ENCODE assay signal across 11 mouse cellular contexts in genomic region chr10:56432390-56432709, GRCm38 (mm10). TPM values are rescaled to one million over a fixed set of nuclear protein-coding genes. Genes with fewer than 3 reads are reported as not detected.
DNase-seq lines count a peak whose midpoint lies in the region; ATAC-seq and TF ChIP-seq lines count a peak whose summit lies in the region.
"Had no signal": no experiment of that assay in that cellular context is flagged by ENCODE, and none has a peak within 500 bp of the region (broad histone marks: within the 10 kb centered on the region; RNA-seq: fewer than 3 reads in every experiment).

No protein-coding gene starts in this region.

- H3K27me3 ChIP-seq in kidney, embryonic 14.5 days (ENCODE audit: control insufficient read depth, insufficient read depth, low read length), result no peaks in the 10 kb centered on the region
- H3K27me3 ChIP-seq in embryonic facial prominence, embryonic 12.5 days, result no peaks in the 10 kb centered on the region
- H3K27me3 ChIP-seq in limb, embryonic 15.5 days, result no peaks in the 10 kb centered on the region

- ATAC-seq in kidney, embryonic 14.5 days (ENCODE audit: low FRiP score, low TSS enrichment), result no peak
- no peak for ATAC-seq in embryonic facial prominence, embryonic 12.5 days (ENCODE audit: insufficient number of reproducible peaks, insufficient read depth, low FRiP score, low TSS enrichment)
- no peak for ATAC-seq in limb, embryonic 15.5 days (ENCODE audit: insufficient number of reproducible peaks, low FRiP score, low TSS enrichment, low read depth)
- ATAC-seq: liver, postnatal 0 days had no signal

- in situ Hi-C loops in ES-E14 (cut with MboI; ENCODE audit: low sequenced_read_pairs in 2 of 2, unreplicated experiment in 2 of 2), result no loop called here

- 50% methylated on average over 6 of the region's 6 CpGs for WGBS in kidney, embryonic 14.5 days
- WGBS in embryonic facial prominence, embryonic 12.5 days, result 48% methylated on average over 6 of the region's 6 CpGs
- WGBS in limb, embryonic 15.5 days, result 35% methylated on average over 6 of the region's 6 CpGs

- peak overlapping the region; percentile 51; the same call in 1 of the 2 replicates for H3K9ac ChIP-seq in kidney, embryonic 14.5 days (ENCODE audit: low read depth, low read length)
- no peak overlapping the region for H3K9ac ChIP-seq in ES-E14 (ENCODE audit: insufficient read depth, low read depth, low read length, poor library complexity, severe bottlenecking)
- no peak overlapping the region for H3K9ac ChIP-seq in embryonic facial prominence, embryonic 12.5 days
- H3K9ac ChIP-seq in limb, embryonic 15.5 days, result no peak overlapping the region
- H3K9ac ChIP-seq: liver, postnatal 0 days had no signal

- H3K27ac ChIP-seq in kidney, embryonic 14.5 days (ENCODE audit: low read depth, low read length), result no peak overlapping the region; the same call in 1 of the 2 replicates
- peak overlapping the region; percentile 80; the same call in 1 of the 2 replicates for H3K27ac ChIP-seq in ES-E14 (ENCODE audit: insufficient read depth, low read depth, low read length, poor library complexity, severe bottlenecking)
- peak overlapping the region; percentile 92 for H3K27ac ChIP-seq in embryonic facial prominence, embryonic 12.5 days
- peak overlapping the region; percentile 14; the same call in 1 of the 2 replicates for H3K27ac ChIP-seq in limb, embryonic 15.5 days

- H3K4me1 ChIP-seq in kidney, embryonic 14.5 days (ENCODE audit: control insufficient read depth, insufficient read depth, low read length), result 0 out of 2 replicates have a peak, but pooled peaks cover 3% of the 10 kb centered on the region
- H3K4me1 ChIP-seq in ES-E14 (ENCODE audit: control insufficient read depth in 2 of 2, insufficient read depth in 2 of 2, low read length in 2 of 2, poor library complexity in 1 of 2), result peaks cover 7 to 10% of the 10 kb centered on the region in 2 experiments; a peak in 3 of 4 replicates
- H3K4me1 ChIP-seq in embryonic facial prominence, embryonic 12.5 days, result peaks cover 13% of the 10 kb centered on the region
- H3K4me1 ChIP-seq in limb, embryonic 15.5 days, result peaks cover 11% of the 10 kb centered on the region; the same call in 1 of the 2 replicates

- peak overlapping the region; percentile 69; the same call in 1 of the 2 replicates for H3K4me2 ChIP-seq in kidney, embryonic 14.5 days (replicated peaks; ENCODE audit: low read depth, low read length)
- peak overlapping the region; percentile 63 for H3K4me2 ChIP-seq in embryonic facial prominence, embryonic 12.5 days (replicated peaks)
- H3K4me2 ChIP-seq in limb, embryonic 15.5 days, result no peak overlapping the region

- no peak overlapping the region for H3K4me3 ChIP-seq in kidney, embryonic 14.5 days (ENCODE audit: low read length)
- no peak overlapping the region; a peak in 1 of 4 replicates for H3K4me3 ChIP-seq in ES-E14 (ENCODE audit: insufficient read depth in 1 of 2, low read depth in 1 of 2, low read length in 2 of 2, poor library complexity in 1 of 2, severe bottlenecking in 1 of 2)
- H3K4me3 ChIP-seq in embryonic facial prominence, embryonic 12.5 days, result peak overlapping the region; percentile 30; the same call in 1 of the 2 replicates
- no peak overlapping the region for H3K4me3 ChIP-seq in limb, embryonic 15.5 days

- DNase-seq in kidney, adult 18-20 months, result no peak
- no peak for DNase-seq in ES-E14 (ENCODE audit: low read depth, low spot score)
- no peak for DNase-seq in thymus, adult 18-20 months
- no peak for DNase-seq in adrenal gland, adult 8-10 months
- DNase-seq: kidney, adult 11 months; liver, postnatal 0 days; thymus, postnatal 36 days had no signal

- H3K36me3 ChIP-seq in kidney, embryonic 14.5 days (ENCODE audit: control insufficient read depth, insufficient read depth, low read length), result no peaks in the 10 kb centered on the region
- H3K36me3 ChIP-seq in ES-E14 (ENCODE audit: control insufficient read depth, insufficient read depth, low read length, poor library complexity, severe bottlenecking), result no peaks in the 10 kb centered on the region
- H3K36me3 ChIP-seq in embryonic facial prominence, embryonic 12.5 days, result no peaks in the 10 kb centered on the region
- H3K36me3 ChIP-seq in limb, embryonic 15.5 days, result no peaks in the 10 kb centered on the region

- no peaks in the 10 kb centered on the region for H3K9me3 ChIP-seq in kidney, embryonic 14.5 days (ENCODE audit: control insufficient read depth, low read length)
- H3K9me3 ChIP-seq in ES-E14 (ENCODE audit: control insufficient read depth, insufficient read depth, low read depth, low read length), result no peaks in the 10 kb centered on the region
- H3K9me3 ChIP-seq in embryonic facial prominence, embryonic 12.5 days, result no peaks in the 10 kb centered on the region
- H3K9me3 ChIP-seq in limb, embryonic 15.5 days, result no peaks in the 10 kb centered on the region

TF ChIP-seq in ES-E14, 5 proteins besides CTCF, POLR2A, EP300 and RAD21:
- TF ChIP-seq MAFK (IDR thresholded peaks at IDR 0.05; ENCODE audit: insufficient read depth, low read depth, low read length), result no peak
- no peak for TF ChIP-seq ZNF384 (IDR thresholded peaks at IDR 0.05; ENCODE audit: low read depth, low read length)
- TF ChIP-seq HCFC1 (IDR thresholded peaks at IDR 0.05; ENCODE audit: borderline replicate concordance, insufficient read depth, low read length), result no peak
- no peak for TF ChIP-seq ZC3H11A (IDR thresholded peaks at IDR 0.05; ENCODE audit: borderline replicate concordance, low read depth, low read length)
- TF ChIP-seq CHD2 (IDR thresholded peaks at IDR 0.05; ENCODE audit: low read depth, low read length), result no peak
TF ChIP-seq in ES-E14: peak in this region for 0.

RNA-seq across cellular contexts. Expression of gene Gja1, which starts 55.2 kb away (rescaled TPM):
- polyA plus RNA-seq in kidney, embryonic 14.5 days (2014; fragmentation: Nextera tagmentation; extraction: Ambion mirVana), result 120 and 183 TPM in 2 replicates
- total RNA-seq in ES-E14 (2012; rRNA removed), result 156 and 171 TPM in 2 replicates
- 246 and 302 TPM in 2 replicates for polyA plus RNA-seq in embryonic facial prominence, embryonic 12.5 days (2016; fragmentation: Nextera tagmentation; extraction: Ambion mirVana)
- polyA plus RNA-seq in limb, embryonic 15.5 days (2015; fragmentation: Nextera tagmentation; extraction: Ambion mirVana), result 435 and 448 TPM in 2 replicates
- 100 to 1,000 TPM in 3 of 4 experiments, 10 to 100 TPM in 1; 75.2 to 356 (median 209) TPM for total RNA-seq in adrenal gland, adult 8-10 months (2022)
- total RNA-seq: MEL had no signal
